Mouse (Mus musculus) limb, embryonic 15.5 days (tissue): ENCODE data around the gene Uckl1. TPM values are rescaled to one million over a fixed set of nuclear protein-coding genes. Genes with fewer than 3 reads are reported as not detected.

ENCODE experiments used
- ATAC-seq: fragments of 200-750 bp; cut with Nextera tagmentation; 2 replicates; pipeline ENCODE4 v1.8.0; 2017; ENCODE audit warnings: low read depth, moderate TSS enrichment; ENCODE audit not compliant: insufficient number of reproducible peaks, low FRiP score, low TSS enrichment
- H3K27ac ChIP-seq: fragments of 300-500 bp; sonication (generic); 2 replicates; pipeline ENCODE4 v1.5.1; 2015; ENCODE audit warnings: moderate library complexity, mild to moderate bottlenecking, inconsistent platforms
- H3K27me3 ChIP-seq: fragments of 300-500 bp; sonication (generic); 2 replicates; pipeline ENCODE4 v1.6.1; 2015; ENCODE audit warnings: inconsistent platforms
- H3K36me3 ChIP-seq: fragments of 300-500 bp; sonication (generic); 2 replicates; pipeline ENCODE4 v1.6.1; 2015; ENCODE audit warnings: inconsistent platforms
- H3K4me1 ChIP-seq: fragments of 300-500 bp; sonication (generic); 2 replicates; pipeline ENCODE4 v1.6.1; 2015; ENCODE audit warnings: inconsistent platforms
- H3K4me2 ChIP-seq: fragments of 300-500 bp; sonication (generic); 2 replicates; pipeline ENCODE4 v1.6.1; 2015; ENCODE audit warnings: mild to moderate bottlenecking, inconsistent platforms
- H3K4me3 ChIP-seq: fragments of 300-500 bp; sonication (generic); 2 replicates; pipeline ENCODE4 v1.5.1; 2015; ENCODE audit warnings: mild to moderate bottlenecking, inconsistent platforms
- H3K9ac ChIP-seq: fragments of 300-500 bp; sonication (generic); 2 replicates; pipeline ENCODE4 v1.6.1; 2015; ENCODE audit warnings: inconsistent platforms
- H3K9me3 ChIP-seq: fragments of 300-500 bp; sonication (generic); 2 replicates; pipeline ENCODE4 v1.6.1; 2016; ENCODE audit warnings: inconsistent platforms
- WGBS: fragments of 180-500 bp; shearing (Covaris S2); methylation state at CpG from one replicate; pipeline ENCODE4 v1.1.7; 2015; 5-methylcytosine and 5-hydroxymethylcytosine counted together
- polyA plus RNA-seq: library from polyadenylated mRNA; unstranded; fragments of >200 nt; fragmentation: Nextera tagmentation; extraction: Ambion mirVana; gene quantifications from 2 replicates; pipeline ENCODE4 v1.2.1, GENCODE M21; 2015

Uckl1 gene
- polyA plus RNA-seq, 1 experiment from 2014 or later = 44.7 TPM

- Histone ChIP-seq H3K9ac (no peak overlapping the region), H3K4me3 (no peak overlapping the region), H3K27ac (no peak overlapping the region), H3K36me3 (peaks cover 31% of the 10 kb centered on the region), H3K4me1 (peaks cover 5% of the 10 kb centered on the region; the same call in 1 of the 2 replicates), H3K9me3 (no peaks in the 10 kb centered on the region), H3K4me2 (no peak overlapping the region), H3K27me3 (no peaks in the 10 kb centered on the region)
- ATAC-seq = no peak
- 91% methylated on average over 10 of the region's 10 CpGs for WGBS
These were observed 14.8 kb downstream of the Uckl1 start for GRCm38 (mm10) chr2:181569856-181570255.

DNA sequence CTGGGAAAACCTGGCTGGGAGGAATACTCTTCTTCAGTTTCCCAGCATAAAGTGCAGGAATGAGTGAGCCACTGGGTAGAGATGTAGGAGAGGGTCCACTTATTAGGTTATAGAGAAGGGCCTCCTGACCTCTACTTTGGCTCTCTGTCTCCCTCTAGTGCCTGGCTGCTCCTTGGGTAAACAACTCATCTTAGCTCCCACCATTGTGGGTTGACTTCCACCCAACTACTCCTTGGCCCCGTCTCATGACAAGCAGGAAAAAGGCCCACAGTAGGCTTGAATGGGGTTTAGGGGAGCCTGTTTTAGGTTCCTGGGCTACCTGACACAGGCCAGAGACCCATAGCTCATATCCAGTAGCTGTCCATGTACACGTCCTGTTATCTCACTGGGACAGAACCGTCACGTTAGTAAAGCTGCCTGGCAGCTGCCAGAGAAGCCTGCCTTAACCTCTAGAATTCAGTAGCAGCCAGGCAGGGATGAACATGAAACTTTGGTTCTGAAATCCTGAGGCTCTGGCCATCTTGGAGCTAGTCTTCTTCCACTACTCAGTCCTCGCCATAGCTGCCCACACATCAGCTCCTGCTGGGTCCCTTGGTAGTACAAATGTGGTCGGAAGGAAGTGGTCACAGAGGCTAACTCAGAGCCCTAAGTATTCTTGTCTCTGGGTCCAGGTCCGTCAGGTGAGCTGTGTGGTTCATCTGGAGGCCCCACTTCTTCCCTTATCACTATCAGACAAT is 16.3 kb downstream of the Uckl1 start:
- 76% methylated on average over 7 of the region's 7 CpGs for WGBS
- H3K9ac ChIP-seq = no peak overlapping the region
- ATAC-seq = no peak
- no peak overlapping the region for H3K27ac ChIP-seq
- H3K36me3 ChIP-seq = peaks cover 17% of the 10 kb centered on the region
- H3K4me1 ChIP-seq = peaks cover 5% of the 10 kb centered on the region; the same call in 1 of the 2 replicates
- no peaks in the 10 kb centered on the region for H3K9me3 ChIP-seq
- H3K4me2 ChIP-seq = no peak overlapping the region
- H3K27me3 ChIP-seq = no peaks in the 10 kb centered on the region
- H3K4me3 ChIP-seq = no peak overlapping the region

- Histone ChIP-seq H3K4me1 (peaks cover 5% of the 10 kb centered on the region; the same call in 1 of the 2 replicates), H3K4me3 (no peak overlapping the region), H3K9me3 (no peaks in the 10 kb centered on the region), H3K9ac (no peak overlapping the region), H3K4me2 (no peak overlapping the region), H3K36me3 (peaks cover 6% of the 10 kb centered on the region; the same call in 1 of the 2 replicates), H3K27ac (no peak overlapping the region), H3K27me3 (no peaks in the 10 kb centered on the region)
- 86% methylated on average over 3 of the region's 3 CpGs for WGBS
- no peak for ATAC-seq
These were observed 17.4 kb downstream of the Uckl1 start for GRCm38 (mm10) chr2:181567338-181567737.

DNA sequence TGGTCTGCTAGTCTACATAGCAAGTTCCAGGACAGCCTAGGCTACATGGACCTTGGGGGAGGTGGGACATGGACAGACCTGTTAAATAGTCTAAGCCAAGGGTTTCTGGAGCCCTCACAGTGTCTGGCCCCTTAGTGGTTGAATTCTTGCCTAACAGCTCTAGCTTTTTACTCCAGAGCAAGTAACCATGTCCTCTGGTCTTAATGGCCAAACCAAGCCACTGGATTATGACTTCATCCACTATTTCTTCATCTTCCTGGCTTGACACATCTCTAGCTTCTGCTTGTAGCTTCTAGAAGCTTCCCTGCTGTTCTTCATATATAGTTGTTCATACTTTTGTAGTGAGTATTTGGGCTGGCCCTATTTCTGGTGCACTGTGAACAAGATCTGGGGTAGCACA is 30.9 kb downstream of the Uckl1 start:
- ATAC-seq = no peak
- no peaks in the 10 kb centered on the region for H3K9me3 ChIP-seq
- no peak overlapping the region for H3K4me2 ChIP-seq
- H3K9ac ChIP-seq = no peak overlapping the region
- H3K27ac ChIP-seq = no peak overlapping the region
- H3K4me1 ChIP-seq = no peaks in the 10 kb centered on the region
- peaks cover 45% of the 10 kb centered on the region for H3K36me3 ChIP-seq
- H3K4me3 ChIP-seq = no peak overlapping the region
- H3K27me3 ChIP-seq = no peaks in the 10 kb centered on the region

DNA sequence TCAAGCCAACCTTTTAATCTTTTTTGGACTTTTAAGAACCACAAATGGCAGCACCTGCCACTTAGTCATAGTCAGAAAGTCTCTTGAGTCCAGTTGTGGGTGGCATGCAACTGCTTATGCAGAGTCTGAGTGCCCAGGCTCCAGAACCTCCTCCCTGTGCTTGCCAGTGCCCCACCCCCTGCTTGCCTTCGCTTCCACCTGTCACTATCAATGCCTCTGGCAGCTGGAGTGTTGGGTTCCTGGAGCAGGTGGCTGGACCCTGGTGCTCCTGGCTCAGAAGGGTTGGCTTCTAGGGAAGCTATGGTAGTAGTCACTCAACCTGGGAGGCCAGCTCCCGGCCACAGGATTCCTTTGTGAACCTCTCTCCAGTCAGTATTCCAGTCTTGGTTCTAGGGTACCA is 34.5 kb downstream of the Uckl1 start:
- peaks cover 73% of the 10 kb centered on the region for H3K36me3 ChIP-seq

GRCm38 (mm10) chr2:181548682-181549081 is 36.0 kb downstream of the Uckl1 start:
- Histone ChIP-seq H3K9me3 (no peaks in the 10 kb centered on the region), H3K4me1 (no peaks in the 10 kb centered on the region), H3K36me3 (peaks cover 77% of the 10 kb centered on the region), H3K9ac (no peak overlapping the region), H3K4me3 (no peak overlapping the region), H3K27me3 (no peaks in the 10 kb centered on the region), H3K4me2 (no peak overlapping the region), H3K27ac (no peak overlapping the region; the same call in 1 of the 2 replicates)
- ATAC-seq = no peak
- WGBS = 82% methylated on average over 5 of the region's 5 CpGs

More for the DNA sequence above, 34.5 kb downstream of the Uckl1 start:
- 93% methylated on average over 2 of the region's 2 CpGs for WGBS
- no peaks in the 10 kb centered on the region for H3K27me3 ChIP-seq
- H3K4me1 ChIP-seq = no peaks in the 10 kb centered on the region
- H3K27ac ChIP-seq = no peak overlapping the region
- H3K4me3 ChIP-seq = no peak overlapping the region
- ATAC-seq = no peak
- no peak overlapping the region for H3K9ac ChIP-seq
- H3K9me3 ChIP-seq = no peaks in the 10 kb centered on the region
- H3K4me2 ChIP-seq = no peak overlapping the region

- Histone ChIP-seq H3K4me1 (no peaks in the 10 kb centered on the region), H3K27me3 (no peaks in the 10 kb centered on the region), H3K4me3 (no peak overlapping the region), H3K9me3 (no peaks in the 10 kb centered on the region), H3K9ac (no peak overlapping the region), H3K4me2 (no peak overlapping the region), H3K36me3 (peaks cover 77% of the 10 kb centered on the region), H3K27ac (no peak overlapping the region)
- 73% methylated on average over 1 of the region's 1 CpGs for WGBS
- no peak for ATAC-seq
These were observed 36.5 kb downstream of the Uckl1 start for GRCm38 (mm10) chr2:181548227-181548626.

DNA sequence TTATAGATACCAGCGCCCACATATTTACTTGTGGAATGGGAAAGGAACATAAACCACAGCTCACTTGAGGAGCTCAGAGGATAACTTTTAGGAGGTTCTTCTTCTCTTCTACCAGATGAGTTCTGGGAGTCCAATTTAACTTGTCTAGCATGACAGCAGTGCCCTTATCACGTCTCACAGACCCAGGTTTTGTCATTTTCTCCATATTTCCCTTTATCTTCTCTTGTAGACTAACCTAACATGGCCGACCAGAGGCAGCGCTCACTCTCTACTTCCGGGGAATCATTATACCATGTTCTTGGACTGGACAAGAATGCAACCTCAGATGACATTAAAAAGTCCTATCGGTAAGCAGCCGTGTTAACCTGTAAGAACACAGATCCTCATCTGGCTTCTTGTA is 38.5 kb downstream of the Uckl1 start:
- no peaks in the 10 kb centered on the region for H3K9me3 ChIP-seq
- no peak overlapping the region for H3K9ac ChIP-seq
- H3K4me3 ChIP-seq = no peak overlapping the region
- H3K27ac ChIP-seq = no peak overlapping the region
- no peak for ATAC-seq
- no peaks in the 10 kb centered on the region for H3K4me1 ChIP-seq
- peaks cover 62% of the 10 kb centered on the region for H3K36me3 ChIP-seq
- no peaks in the 10 kb centered on the region for H3K27me3 ChIP-seq
- no peak overlapping the region for H3K4me2 ChIP-seq
- WGBS = 93% methylated on average over 7 of the region's 7 CpGs

GRCm38 (mm10) chr2:181541761-181542380 is 42.8 kb downstream of the Uckl1 start:
- no peak for ATAC-seq
- H3K4me2 ChIP-seq = no peak overlapping the region
- peaks cover 7% of the 10 kb centered on the region for H3K4me1 ChIP-seq
- 88% methylated on average over 6 of the region's 6 CpGs for WGBS
- no peaks in the 10 kb centered on the region for H3K27me3 ChIP-seq
- H3K27ac ChIP-seq = no peak overlapping the region
- H3K4me3 ChIP-seq = no peak overlapping the region
- H3K36me3 ChIP-seq = peaks cover 24% of the 10 kb centered on the region
- H3K9me3 ChIP-seq = no peaks in the 10 kb centered on the region
- no peak overlapping the region for H3K9ac ChIP-seq

- H3K4me3 ChIP-seq = no peak overlapping the region
- 68% methylated on average over 2 of the region's 2 CpGs for WGBS
These were observed 47.1 kb downstream of the Uckl1 start for GRCm38 (mm10) chr2:181537444-181538047.

GRCm38 (mm10) chr2:181536410-181536809 is 48.3 kb downstream of the Uckl1 start:
- Histone ChIP-seq H3K4me2 (no peak overlapping the region), H3K9me3 (no peaks in the 10 kb centered on the region), H3K27me3 (no peaks in the 10 kb centered on the region), H3K27ac (no peak overlapping the region), H3K36me3 (peaks cover 18% of the 10 kb centered on the region; the same call in 1 of the 2 replicates), H3K4me3 (no peak overlapping the region), H3K4me1 (peaks cover 7% of the 10 kb centered on the region), H3K9ac (no peak overlapping the region)
- no peak for ATAC-seq
- WGBS = 87% methylated on average over 2 of the region's 2 CpGs

More at GRCm38 (mm10) chr2:181537444-181538047, 47.1 kb downstream of the Uckl1 start:
- H3K4me1 ChIP-seq = peaks cover 7% of the 10 kb centered on the region
- no peak overlapping the region for H3K9ac ChIP-seq
- H3K9me3 ChIP-seq = no peaks in the 10 kb centered on the region
- no peak overlapping the region for H3K4me2 ChIP-seq
- peak overlapping the region; percentile 65 for H3K27ac ChIP-seq
- peaks cover 11% of the 10 kb centered on the region; the same call in 1 of the 2 replicates for H3K36me3 ChIP-seq
- no peaks in the 10 kb centered on the region for H3K27me3 ChIP-seq
- peak; percentile 86 for ATAC-seq

DNA sequence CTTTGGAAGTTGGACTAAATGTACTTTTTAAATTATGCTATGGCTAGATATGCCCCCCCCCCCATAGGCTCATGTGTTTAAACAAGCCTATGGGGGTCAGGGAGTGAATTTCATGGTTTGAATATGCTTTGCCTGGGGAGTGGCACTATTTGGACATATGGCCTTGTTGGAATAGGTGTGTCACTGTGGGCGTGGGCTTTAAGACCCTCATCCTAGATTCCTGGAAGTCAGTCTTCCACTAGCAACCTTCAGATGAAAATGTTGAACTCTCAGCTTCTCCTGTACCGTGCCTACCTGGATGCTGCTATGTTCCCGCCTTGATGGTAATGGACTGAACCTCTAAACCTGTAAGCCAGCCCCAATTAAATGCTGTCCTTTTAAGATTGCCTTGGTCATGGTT is 52.1 kb downstream of the Uckl1 start:
- Histone ChIP-seq H3K27me3 (no peaks in the 10 kb centered on the region), H3K36me3 (peaks cover 33% of the 10 kb centered on the region)
- WGBS = 97% methylated on average over 3 of the region's 3 CpGs

More for the DNA sequence above, 52.1 kb downstream of the Uckl1 start:
- no peaks in the 10 kb centered on the region; the same call in 1 of the 2 replicates for H3K9me3 ChIP-seq
- H3K4me3 ChIP-seq = no peak overlapping the region
- no peak overlapping the region for H3K27ac ChIP-seq
- no peak for ATAC-seq
- no peak overlapping the region for H3K4me2 ChIP-seq
- H3K9ac ChIP-seq = no peak overlapping the region
- H3K4me1 ChIP-seq = peaks cover 2% of the 10 kb centered on the region
